Mouse (Mus musculus): ENCODE results near the gene Dnajc28. TPM values are rescaled to one million over a fixed set of nuclear protein-coding genes. Genes with fewer than 3 reads are reported as not detected.

Dnajc28 gene
- total and polyA plus RNA-seq, 2 experiments from 2014 or later = 2.6 to 3.9 TPM

DNA sequence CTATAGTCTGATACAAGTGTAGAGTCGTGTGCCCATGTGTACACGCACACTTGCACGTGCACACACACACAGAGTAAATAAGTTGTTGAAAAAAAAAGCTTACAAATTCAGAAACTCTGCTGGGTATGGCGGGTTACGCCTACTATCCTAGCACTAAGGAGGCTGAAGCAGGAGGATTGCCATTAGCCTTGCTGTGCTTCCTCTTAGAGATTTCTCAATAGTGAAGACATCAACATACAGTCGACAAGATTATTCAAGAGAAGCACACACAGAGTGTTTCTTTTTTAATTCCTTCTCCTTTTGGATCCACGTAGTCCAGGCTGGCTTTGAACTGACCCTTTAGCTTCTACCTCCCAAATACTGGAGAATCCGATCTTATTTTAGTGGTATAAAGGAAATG, 21.3 kb upstream of the Dnajc28 start:
- no peaks in the 10 kb centered on the region for H3K9me3 ChIP-seq (ENCODE audit: low read length)
- ATAC-seq (ENCODE audit: low FRiP score) = no peak
- H3K4me1 ChIP-seq (ENCODE audit: insufficient read depth, low read length) = no peaks in the 10 kb centered on the region
- TF ChIP-seq CTCF (IDR thresholded peaks at IDR 0.05) = no peak
- 92% methylated on average over 8 of the region's 8 CpGs for WGBS
- H3K27ac ChIP-seq (ENCODE audit: low read depth, low read length) = no peak overlapping the region
- H3K4me3 ChIP-seq (ENCODE audit: low read depth, low read length) = no peak overlapping the region
- no peaks in the 10 kb centered on the region for H3K27me3 ChIP-seq (ENCODE audit: insufficient read depth, low read length)
- no peak overlapping the region for H3K9ac ChIP-seq (replicated peaks; ENCODE audit: low read length, poor library complexity, severe bottlenecking)
- H3K4me2 ChIP-seq (ENCODE audit: low read depth, low read length, poor library complexity, severe bottlenecking) = no peak overlapping the region
- DNase-seq (ENCODE audit: low spot score) = no peak
- peaks cover 59% of the 10 kb centered on the region for H3K36me3 ChIP-seq (ENCODE audit: insufficient read depth, low read length)

DNA sequence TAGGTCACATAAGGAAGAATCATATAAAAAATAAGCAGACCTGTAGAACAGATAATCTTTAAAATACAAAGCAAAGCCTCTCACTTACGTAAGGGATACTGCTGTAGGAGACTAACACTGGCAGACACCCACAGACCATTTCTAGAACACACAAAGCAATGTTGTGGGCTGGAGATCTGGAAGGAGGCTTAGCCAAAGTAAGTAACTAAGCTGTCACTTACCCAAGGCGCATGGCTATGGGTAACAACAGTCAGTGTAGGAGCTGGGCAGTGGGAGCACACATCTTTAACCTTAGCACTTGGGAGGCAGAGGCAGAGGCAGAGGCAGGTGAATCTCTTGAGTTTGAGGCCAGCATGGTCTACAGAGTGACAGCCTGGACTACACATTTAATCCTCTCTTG, 20.8 kb upstream of the Dnajc28 start:
- H3K27ac ChIP-seq (ENCODE audit: low read depth, low read length) = no peak overlapping the region
- H3K4me2 ChIP-seq (ENCODE audit: low read depth, low read length, poor library complexity, severe bottlenecking) = no peak overlapping the region
- H3K4me1 ChIP-seq (ENCODE audit: insufficient read depth, low read length) = no peaks in the 10 kb centered on the region
- H3K4me3 ChIP-seq (ENCODE audit: low read depth, low read length) = no peak overlapping the region
- H3K36me3 ChIP-seq (ENCODE audit: insufficient read depth, low read length) = peaks cover 62% of the 10 kb centered on the region
- H3K27me3 ChIP-seq (ENCODE audit: insufficient read depth, low read length) = no peaks in the 10 kb centered on the region
- no peaks in the 10 kb centered on the region for H3K9me3 ChIP-seq (ENCODE audit: low read length)
- whole genome bisulfite sequencing = 98% methylated on average over 2 of the region's 2 CpGs
- DNase-seq (ENCODE audit: low spot score) = no peak
- no peak for TF ChIP-seq CTCF (IDR thresholded peaks at IDR 0.05)
- ATAC-seq (ENCODE audit: low FRiP score) = no peak
- no peak overlapping the region for H3K9ac ChIP-seq (replicated peaks; ENCODE audit: low read length, poor library complexity, severe bottlenecking)

DNA sequence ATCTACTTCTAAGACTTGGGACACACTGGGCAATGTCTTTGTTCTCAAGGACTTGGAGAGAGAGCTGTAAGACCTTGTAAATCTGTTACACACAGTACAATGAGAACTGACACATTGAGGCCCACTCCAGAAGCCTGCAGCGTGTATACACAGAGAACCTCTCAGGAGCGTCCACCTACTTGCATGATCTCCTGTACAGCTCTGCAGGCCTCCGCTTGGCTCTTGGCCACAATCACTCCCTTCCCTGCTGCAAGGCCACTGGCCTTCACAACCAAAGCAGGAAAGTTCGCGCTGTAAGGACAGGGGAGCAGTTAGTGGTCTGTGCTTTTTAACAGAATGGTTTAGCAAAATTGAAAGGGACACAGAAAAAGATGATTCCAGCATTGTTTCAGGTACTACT, 20.3 kb upstream of the Dnajc28 start:
- TF ChIP-seq CTCF (IDR thresholded peaks at IDR 0.05) = no peak
- H3K4me1 ChIP-seq (ENCODE audit: insufficient read depth, low read length) = no peaks in the 10 kb centered on the region
- no peak overlapping the region for H3K4me2 ChIP-seq (ENCODE audit: low read depth, low read length, poor library complexity, severe bottlenecking)
- no peaks in the 10 kb centered on the region for H3K9me3 ChIP-seq (ENCODE audit: low read length)
- DNase-seq (ENCODE audit: low spot score) (no peak), ATAC-seq (ENCODE audit: low FRiP score) (no peak)
- H3K4me3 ChIP-seq (ENCODE audit: low read depth, low read length) = no peak overlapping the region
- H3K9ac ChIP-seq (replicated peaks; ENCODE audit: low read length, poor library complexity, severe bottlenecking) = no peak overlapping the region
- no peaks in the 10 kb centered on the region for H3K27me3 ChIP-seq (ENCODE audit: insufficient read depth, low read length)
- H3K36me3 ChIP-seq (ENCODE audit: insufficient read depth, low read length) = peaks cover 62% of the 10 kb centered on the region
- 95% methylated on average over 5 of the region's 5 CpGs for WGBS
- no peak overlapping the region for H3K27ac ChIP-seq (ENCODE audit: low read depth, low read length)

DNA sequence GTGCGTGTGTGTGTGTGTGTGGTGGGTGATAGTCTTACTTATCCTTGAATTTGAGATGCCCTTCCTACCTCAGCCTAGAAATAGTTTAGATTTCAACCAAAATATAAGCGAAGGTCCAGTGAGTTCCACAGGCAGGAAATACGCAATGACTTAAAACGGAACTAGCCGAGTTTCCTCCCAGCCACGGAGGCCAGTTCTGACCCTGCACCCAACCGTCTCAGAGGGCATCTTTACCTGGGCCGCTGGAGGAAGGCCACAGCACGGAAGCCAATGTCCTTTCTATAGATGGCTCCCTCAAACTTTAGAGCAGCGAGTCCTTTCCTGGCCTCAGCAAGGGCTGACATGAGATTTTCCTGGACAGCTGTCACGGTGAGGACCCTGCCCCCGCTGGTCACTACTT, 14.8 kb upstream of the Dnajc28 start:
- Histone ChIP-seq H3K4me3 (ENCODE audit: low read depth, low read length) (no peak overlapping the region), H3K4me1 (ENCODE audit: insufficient read depth, low read length) (no peaks in the 10 kb centered on the region), H3K27ac (ENCODE audit: low read depth, low read length) (no peak overlapping the region), H3K4me2 (ENCODE audit: low read depth, low read length, poor library complexity, severe bottlenecking) (no peak overlapping the region), H3K9ac (replicated peaks; ENCODE audit: low read length, poor library complexity, severe bottlenecking) (no peak overlapping the region), H3K36me3 (ENCODE audit: insufficient read depth, low read length) (peaks cover 57% of the 10 kb centered on the region), H3K27me3 (ENCODE audit: insufficient read depth, low read length) (no peaks in the 10 kb centered on the region), H3K9me3 (ENCODE audit: low read length) (no peaks in the 10 kb centered on the region)
- ATAC-seq (ENCODE audit: low FRiP score) (no peak), DNase-seq (ENCODE audit: low spot score) (no peak)
- no peak for TF ChIP-seq CTCF (IDR thresholded peaks at IDR 0.05)
- WGBS = 94% methylated on average over 12 of the region's 12 CpGs

DNA sequence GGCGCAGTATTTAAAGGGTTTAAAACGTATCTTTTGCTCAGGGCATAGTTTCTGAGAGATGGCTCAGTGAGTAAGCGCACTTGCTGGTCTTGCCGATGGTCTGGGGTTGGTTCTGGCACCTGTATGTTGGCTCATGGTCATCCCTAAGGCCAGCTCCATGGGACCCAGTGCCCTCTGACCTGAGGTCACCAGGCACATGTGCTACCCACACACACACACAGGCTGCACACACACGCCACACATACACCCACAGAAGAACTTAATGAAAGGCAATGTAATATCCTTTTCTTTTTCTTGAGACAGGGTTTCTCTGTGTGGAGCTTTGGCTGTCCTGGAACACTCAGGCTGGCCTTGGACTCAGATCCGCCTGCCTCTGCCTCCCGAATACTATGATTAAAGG, 14.1 kb upstream of the Dnajc28 start:
- DNase-seq (ENCODE audit: low spot score) = no peak
- H3K27me3 ChIP-seq (ENCODE audit: insufficient read depth, low read length) = no peaks in the 10 kb centered on the region
- H3K9ac ChIP-seq (replicated peaks; ENCODE audit: low read length, poor library complexity, severe bottlenecking) = no peak overlapping the region
- no peak overlapping the region for H3K4me3 ChIP-seq (ENCODE audit: low read depth, low read length)
- no peaks in the 10 kb centered on the region for H3K9me3 ChIP-seq (ENCODE audit: low read length)
- 95% methylated on average over 7 of the region's 7 CpGs for WGBS
- ATAC-seq (ENCODE audit: low FRiP score) = no peak
- H3K4me2 ChIP-seq (ENCODE audit: low read depth, low read length, poor library complexity, severe bottlenecking) = no peak overlapping the region
- peaks cover 57% of the 10 kb centered on the region for H3K36me3 ChIP-seq (ENCODE audit: insufficient read depth, low read length)
- no peaks in the 10 kb centered on the region for H3K4me1 ChIP-seq (ENCODE audit: insufficient read depth, low read length)
- no peak overlapping the region for H3K27ac ChIP-seq (ENCODE audit: low read depth, low read length)
- no peak for TF ChIP-seq CTCF (IDR thresholded peaks at IDR 0.05)

DNA sequence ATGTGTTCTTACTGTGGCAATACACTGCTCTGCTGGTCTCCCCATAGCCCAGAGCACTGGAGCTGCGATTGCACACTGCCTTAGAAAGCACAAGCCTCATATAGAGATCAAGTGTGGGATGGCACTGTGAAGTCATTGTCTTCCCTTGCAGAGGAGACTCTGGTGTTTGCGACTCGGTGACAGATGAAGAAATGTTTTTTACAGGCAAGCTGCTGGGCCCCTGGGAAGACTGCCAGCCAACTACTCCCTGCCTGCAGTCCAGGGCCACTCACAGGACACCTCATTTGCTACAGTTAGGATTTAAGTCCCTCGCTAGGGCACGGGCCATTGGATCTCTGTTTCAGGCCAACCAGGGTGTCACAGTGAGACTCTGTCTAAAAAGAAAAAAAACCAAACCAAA, 13.6 kb upstream of the Dnajc28 start:
- no peak for DNase-seq (ENCODE audit: low spot score)
- TF ChIP-seq CTCF (IDR thresholded peaks at IDR 0.05) = no peak
- Histone ChIP-seq H3K4me2 (ENCODE audit: low read depth, low read length, poor library complexity, severe bottlenecking) (no peak overlapping the region), H3K36me3 (ENCODE audit: insufficient read depth, low read length) (peaks cover 52% of the 10 kb centered on the region), H3K9ac (replicated peaks; ENCODE audit: low read length, poor library complexity, severe bottlenecking) (no peak overlapping the region), H3K9me3 (ENCODE audit: low read length) (no peaks in the 10 kb centered on the region), H3K27ac (ENCODE audit: low read depth, low read length) (no peak overlapping the region), H3K4me1 (ENCODE audit: insufficient read depth, low read length) (no peaks in the 10 kb centered on the region), H3K4me3 (ENCODE audit: low read depth, low read length) (no peak overlapping the region), H3K27me3 (ENCODE audit: insufficient read depth, low read length) (no peaks in the 10 kb centered on the region)
- ATAC-seq (ENCODE audit: low FRiP score) = no peak
- 81% methylated on average over 5 of the region's 5 CpGs for WGBS

All from midbrain, postnatal 0 days (tissue).